Mouse (Mus musculus): Measurements from ENCODE around the gene St6galnac5.

St6galnac5 gene

DNA sequence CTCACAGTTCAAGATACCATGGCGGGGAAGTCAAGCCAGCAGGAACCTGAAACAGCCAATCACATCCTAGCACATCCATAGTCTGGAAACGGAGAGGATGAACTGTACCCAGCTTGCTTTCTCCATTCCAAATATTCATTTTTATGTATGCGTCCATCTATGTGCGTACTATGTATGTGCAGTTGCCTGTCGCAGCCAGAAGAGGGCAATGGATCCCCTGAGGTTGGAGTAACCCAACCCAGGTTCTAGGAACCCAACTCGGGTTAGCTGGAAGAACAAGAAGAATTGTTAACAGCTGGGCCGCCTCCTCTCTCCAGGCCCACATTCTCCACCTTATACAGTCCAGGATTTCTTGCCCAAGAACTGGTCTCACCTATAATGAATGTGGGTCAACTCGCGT lies 31.1 kb downstream of the St6galnac5 start:
- in situ Hi-C loops (cut with MboI, MseI) = no loop called here

DNA sequence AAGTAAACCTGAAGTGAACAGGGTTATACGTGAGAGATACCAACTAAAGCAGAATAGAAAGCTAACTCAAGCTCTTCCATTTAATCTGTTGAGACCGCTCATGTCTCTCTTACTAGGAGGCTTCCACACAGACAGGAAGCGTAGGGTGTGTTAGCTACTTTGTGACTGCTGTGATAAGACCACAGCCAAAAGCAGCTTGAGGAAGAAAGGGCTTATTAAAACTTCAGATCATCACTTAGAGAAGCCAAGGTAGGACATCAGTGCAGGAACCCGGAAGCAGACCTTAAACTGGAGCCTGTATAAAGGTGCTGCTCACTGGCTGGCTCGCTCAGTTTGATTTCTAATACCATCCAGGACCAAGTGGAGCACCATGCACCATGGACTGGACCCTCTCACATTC lies 31.7 kb downstream of the St6galnac5 start:
- in situ Hi-C loops (cut with MboI, MseI) = no loop called here

DNA sequence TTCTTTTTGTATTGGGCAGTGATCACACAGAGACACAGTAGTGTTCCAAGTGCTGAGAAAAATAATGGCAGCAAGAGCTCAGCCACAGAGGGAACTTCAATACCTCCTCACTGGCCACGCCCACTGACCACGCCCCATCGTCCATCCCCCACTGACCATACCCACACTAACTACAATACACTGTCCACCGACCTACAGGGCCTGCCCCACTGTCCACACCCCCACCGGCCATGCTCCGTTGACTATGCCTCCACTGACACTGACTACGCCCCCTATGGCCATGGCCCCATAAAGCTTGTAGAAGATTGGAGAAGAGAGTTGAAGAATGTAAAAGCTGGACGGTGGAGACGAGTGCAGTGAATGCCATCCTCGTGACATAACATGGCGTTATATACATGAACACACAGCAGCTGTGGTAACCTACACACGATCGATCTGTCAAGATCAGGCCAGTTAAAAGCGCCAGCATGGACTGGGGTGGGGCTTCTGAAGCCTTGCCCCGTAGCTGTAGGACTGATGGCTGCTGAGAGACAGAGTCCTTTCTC lies 32.7 kb downstream of the St6galnac5 start:
- in situ Hi-C loops (cut with MboI, MseI) = no loop called here

DNA sequence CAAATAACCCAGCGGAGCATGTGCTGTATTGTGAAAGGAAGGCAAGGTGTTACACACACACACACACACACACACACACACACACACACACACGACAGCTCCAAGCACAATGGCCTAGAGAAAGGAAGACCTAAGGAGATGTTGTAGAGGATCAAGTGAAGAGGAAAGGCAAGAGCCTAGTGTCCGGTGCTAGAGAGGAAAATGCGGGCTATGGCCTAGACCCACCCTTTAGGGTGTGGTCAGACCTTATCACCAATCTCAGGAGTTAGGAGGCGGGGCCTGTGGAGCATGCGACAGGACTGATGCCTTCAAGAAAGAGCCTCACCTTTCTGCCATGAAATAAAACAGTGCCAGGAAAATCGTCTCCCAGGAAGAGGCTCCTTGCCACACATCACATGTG lies 33.5 kb downstream of the St6galnac5 start:
- in situ Hi-C loops (cut with MboI, MseI) = no loop called here

DNA sequence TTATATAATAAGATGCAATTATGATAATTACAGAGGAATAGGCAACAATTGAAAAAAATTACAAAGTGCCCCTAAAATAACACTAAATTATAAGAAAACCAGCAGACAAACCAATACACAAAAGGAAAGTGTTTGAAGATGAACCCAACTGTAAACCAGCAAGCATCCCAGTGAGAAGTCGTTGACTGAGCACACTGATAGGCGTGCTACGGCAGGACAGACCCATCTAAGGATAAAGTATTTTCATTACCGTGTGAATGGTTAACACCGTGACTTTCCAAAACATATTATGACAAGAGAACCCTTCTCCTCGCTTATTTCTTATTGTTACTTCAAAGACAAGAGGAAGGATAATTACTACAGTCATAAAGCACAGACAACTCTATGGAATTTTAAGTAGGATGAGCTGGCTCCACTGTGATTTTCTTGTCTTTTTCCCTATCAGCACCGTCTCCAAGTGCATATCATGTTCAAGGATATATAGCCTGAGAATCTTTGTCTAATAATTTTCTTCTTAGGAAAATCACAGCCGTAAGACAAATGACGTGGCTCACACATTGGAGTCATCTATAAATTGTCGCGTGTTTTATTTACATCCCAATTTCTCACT lies 34.9 kb downstream of the St6galnac5 start:
- in situ Hi-C loops (cut with MboI, MseI) = no loop called here

DNA sequence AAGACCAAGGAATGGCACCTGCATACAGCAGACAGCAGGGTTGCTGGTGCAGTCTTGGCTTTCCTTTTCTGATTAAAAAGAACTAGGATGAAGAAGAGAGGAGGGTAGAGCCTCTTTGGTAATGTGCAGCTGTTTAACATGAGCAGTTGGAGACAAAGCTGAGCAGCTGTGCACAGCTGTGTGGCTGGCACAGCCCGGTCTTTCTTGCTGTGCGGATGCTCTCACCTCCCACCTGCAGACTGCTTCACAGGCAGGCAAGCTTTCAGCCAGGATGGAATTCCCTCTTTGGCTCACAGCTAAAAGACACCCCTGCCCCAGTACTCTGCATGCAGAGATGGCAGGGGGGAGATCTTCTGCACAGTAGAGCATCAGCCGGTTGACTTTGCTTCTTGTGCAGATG lies 37.3 kb downstream of the St6galnac5 start:
- in situ Hi-C loops (cut with MboI, MseI) = no loop called here

DNA sequence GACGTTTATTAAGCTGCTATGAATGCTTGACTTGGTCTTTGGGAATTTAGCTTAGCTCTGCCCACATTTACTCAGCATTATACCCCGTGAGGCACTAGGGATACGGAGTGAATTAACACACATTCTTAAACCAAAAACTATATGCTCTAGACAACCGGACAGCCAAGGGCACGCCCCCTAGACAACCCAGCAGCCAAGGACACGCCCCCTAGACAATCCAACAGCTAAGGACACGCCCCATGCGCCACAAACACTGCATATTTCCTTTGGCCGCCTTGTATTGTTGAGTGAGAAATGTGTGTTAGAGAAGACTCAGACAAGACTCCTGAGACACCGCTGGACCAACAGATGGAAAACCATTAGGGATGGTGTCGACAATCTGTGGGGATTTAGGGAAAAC lies 39.1 kb downstream of the St6galnac5 start:
- in situ Hi-C loops (cut with MboI, MseI) = no loop called here

DNA sequence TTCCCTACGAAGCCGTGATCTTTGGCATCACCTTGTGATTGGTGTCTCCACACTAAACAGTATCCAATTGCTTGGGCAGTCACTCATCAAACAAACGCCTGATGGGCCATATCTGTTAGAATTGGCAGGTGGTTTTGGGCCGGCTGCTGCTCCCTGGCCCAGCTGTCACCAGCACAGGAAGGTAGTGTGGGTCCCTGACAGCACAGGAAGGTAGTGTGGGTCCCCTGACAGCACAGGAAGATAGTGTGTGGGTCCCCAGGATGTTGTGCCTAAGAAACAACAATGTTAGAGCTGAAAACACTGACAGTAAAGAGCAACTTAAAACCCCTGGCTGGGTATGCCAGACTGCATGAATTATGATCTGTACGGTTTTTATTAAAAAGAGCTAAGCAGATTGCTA lies 40.4 kb downstream of the St6galnac5 start:
- in situ Hi-C loops (cut with MboI, MseI) = no loop called here

DNA sequence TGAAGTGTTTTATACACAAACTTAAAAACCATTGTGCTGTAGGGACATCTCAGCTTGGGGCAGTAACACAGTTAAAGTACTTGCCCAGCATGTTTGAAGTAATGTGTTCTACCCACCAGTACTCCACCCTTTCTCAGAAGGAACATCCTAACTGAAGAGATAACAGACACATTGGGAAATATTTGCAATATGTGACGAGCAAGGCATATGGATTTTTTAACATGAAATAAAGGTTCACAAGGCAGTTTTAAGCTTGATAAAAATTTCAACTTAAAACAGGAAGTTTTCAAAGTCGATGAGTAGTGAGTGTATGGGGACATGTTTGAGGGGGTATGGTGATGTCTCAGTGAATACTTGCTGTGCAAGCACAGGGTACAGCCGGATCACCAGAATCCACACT lies 45.7 kb downstream of the St6galnac5 start:
- in situ Hi-C loops (cut with MboI, MseI) = no loop called here

DNA sequence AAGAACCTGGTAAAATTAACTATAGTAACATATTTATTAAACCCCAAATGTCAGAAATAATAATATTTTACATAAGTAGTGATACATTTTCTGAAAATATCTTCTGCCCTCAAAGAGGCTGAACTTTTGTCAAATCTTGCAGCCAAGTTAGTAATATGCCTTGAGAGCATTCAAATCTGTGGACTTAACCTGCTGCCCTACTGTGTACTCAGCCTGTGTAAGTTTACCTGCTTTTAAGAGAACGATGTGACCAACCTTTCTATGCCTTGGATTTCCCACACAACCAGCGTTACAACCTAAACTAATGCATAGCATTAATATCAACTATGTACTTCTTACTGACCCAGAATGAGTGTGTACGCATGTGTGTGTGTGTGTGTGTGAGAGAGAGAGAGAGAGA lies 48.3 kb downstream of the St6galnac5 start:
- in situ Hi-C loops (cut with MboI, MseI) = no loop called here

DNA sequence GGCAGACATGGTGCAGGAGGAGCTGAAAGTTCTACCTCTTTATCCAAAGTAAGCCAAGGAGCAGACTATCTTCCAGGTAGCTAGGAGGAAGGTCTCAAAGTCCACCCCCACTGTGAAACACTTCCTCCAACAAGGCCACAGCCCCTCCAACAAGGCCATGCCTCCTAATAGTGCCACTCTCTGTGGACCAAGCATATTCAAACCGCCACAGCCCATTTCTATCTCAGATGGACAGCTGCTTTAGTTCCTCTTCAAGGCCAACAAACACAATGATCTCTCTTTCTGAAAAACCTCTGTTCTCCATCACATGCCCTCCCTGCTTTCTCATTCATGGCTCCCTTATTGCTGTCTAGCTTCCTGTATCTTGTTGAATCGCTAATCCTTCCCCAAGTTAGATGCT lies 49.5 kb downstream of the St6galnac5 start:
- in situ Hi-C loops (cut with MboI, MseI) = no loop called here

DNA sequence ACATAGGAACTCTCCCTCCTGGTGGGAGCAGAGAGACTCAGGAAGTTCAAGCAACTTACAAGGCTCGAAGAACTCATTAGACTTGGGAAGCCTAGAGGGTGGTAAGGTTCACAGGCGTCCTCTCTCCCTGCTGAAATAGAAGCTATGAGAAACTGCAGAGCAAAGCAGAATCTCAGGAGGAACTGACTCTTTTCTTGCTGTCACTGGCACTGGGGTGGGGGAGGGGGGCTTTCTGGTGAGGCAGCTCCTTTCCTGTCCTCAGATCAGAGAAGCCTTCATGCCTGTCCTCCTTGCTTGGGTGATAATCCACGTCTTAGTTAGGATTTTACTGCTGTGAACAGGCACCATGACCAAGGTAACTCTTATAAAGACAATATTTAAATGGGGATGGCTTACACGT lies 50.0 kb downstream of the St6galnac5 start:
- in situ Hi-C loops (cut with MboI, MseI) = no loop called here

DNA sequence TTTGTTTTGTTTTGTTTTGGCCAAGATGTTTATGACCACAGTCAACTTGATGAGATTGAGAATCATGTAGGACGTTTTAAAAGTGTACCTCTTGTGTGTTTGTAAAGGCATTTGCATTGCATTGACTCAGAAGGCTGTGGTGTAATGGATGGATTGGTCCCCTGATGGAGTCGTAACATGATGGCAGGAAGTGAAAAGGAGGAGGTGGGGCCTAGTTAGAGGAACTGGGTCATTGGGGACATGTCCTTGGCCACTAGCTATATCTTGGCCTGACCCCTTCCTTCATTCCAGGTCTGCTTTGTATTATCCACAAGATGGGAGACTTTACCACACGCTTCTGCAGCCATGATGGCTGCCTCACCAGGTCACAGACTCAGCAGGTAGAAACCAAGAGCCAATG lies 50.7 kb downstream of the St6galnac5 start:
- in situ Hi-C loops (cut with MboI, MseI) = no loop called here

DNA sequence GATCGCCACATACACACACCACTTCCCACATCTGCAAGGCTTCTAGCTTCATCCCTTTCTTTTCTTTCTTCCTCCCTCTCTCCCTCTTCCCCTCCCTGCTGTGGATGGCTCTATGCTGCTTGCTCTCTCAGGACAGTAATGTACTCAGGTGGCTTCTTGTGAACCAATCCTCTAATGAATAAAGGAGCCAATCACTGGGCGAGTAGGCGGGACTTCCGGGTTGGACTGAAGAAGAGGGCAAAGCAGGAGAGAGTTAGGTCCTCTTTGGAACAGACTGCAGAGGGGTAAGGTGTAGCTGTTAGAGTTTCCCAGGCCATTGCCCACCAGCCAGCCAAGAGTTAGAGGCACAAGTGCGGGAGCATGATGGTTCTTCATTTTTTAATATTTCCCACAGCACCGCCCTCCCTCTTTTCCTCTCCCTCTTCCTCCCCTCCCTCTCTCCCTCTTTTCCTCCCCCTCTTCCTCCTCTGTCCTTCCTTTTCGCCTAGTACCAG lies 52.2 kb downstream of the St6galnac5 start:
- in situ Hi-C loops (cut with MboI, MseI) = no loop called here

DNA sequence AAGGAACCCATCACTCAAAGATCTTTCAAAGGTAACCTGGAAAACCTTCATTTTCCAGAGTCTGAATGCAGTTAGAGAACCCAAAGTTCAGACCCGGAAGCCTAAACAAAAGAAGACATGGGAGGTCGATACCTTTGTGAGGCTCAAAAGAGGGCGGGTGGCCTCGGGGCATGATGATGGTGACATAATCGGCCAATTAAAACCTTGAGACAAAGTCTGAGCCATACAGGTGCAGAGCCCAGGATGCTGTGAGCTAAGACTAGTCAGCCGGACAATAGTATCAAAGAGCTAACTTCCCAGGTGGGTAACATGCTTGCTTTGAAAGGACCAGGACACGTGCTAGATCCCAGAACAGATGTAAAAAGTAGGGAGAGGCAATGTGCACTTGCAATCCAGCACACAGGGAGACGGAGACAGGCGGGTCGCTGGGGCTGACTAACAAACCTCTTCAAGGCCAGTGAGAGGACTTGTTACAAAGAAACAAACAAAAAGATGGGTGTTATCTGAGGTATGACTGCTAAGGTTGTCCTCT lies 52.7 kb downstream of the St6galnac5 start:
- in situ Hi-C loops (cut with MboI, MseI) = no loop called here

DNA sequence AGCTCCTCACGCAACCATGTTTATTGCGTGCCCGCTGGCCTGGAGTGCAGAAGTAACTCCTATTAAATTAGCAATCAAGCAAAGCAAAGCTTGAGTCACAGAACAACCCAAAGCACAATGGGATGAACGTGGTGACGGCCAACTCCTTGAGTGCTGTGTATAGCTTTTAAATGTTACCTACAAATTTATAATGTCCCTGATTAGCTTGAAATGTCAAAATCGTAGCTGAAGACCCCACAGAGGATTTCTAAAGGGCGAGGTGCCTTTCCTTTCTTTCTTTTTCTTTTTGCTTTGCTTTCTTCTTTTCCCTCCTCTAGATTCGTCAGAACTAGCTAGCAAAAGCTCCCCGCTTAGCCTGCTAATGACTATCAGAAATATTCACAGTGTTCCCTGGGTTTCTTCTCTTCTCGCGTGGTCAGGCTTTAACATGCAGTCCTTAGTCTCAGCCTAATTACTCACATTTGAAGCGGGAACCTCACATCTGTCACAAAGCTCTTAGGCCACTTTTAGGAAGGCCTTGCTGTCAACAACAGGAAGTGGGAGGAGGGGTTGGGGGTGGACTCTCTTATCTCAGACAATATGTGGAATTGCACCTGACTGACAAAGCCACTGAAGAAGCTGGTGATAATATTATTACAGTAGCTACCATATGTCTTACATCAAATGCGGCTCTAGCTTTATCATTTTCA lies 53.6 kb downstream of the St6galnac5 start:
- in situ Hi-C loops (cut with MboI, MseI) = no loop called here

DNA sequence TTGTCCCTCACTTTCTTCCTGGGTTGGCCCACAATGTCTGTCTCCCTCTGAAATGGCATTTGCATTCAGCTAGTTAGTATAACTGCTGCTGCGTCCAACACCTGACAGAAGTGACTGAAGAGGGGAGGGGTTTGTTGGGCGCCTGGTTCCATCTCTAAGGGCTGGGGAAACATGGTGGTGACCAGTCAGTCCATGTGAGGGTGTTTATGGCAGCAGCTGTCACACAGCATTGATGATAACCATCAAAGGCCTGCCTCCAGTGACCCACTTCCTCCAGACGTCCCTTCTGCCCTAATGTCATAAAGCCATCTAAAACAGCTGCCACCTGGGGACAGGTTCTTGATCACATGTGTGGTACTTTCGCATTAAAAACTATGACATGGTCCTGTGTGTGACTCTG lies 55.9 kb downstream of the St6galnac5 start:
- in situ Hi-C loops (cut with MboI, MseI) = no loop called here

DNA sequence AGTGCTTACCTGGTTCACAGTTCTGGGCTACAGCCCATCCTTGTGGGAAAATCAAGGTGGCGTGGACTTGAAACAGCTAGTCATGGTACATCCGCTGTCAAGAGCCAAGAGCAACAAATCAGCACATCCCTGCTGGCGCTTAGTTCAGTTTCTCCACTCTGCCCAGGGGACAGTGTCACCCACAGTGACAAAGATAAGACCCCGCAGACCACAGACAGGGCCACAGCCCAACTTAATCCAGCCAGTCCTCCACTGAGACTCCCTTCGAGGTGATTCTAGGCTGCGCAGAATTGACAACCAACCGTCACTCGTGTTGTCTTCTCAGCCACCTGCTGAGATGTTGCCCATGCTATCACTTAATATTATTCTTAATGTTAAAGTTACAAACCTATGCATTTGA lies 56.7 kb downstream of the St6galnac5 start:
- in situ Hi-C loops (cut with MboI, MseI) = no loop called here

DNA sequence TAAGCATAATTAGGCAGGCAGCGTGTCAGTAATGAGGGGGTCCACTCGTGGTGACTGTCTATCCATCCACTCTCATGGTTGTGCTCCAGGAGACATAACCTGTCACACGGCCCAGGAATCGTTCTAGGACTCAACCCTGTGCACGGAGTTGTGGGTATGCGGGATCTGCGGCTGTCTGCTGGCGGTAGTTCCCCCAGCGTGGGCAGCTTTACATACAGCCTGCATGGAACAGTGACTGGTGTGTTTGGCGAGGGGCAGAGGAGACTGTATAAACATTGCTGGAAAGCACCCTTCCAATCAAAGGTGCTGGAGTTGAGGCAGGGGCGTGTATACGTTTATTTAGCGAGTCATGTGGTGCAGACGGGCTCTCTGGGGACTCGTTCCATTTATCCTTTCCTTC lies 58.5 kb downstream of the St6galnac5 start:
- in situ Hi-C loops (cut with MboI, MseI) = no loop called here

DNA sequence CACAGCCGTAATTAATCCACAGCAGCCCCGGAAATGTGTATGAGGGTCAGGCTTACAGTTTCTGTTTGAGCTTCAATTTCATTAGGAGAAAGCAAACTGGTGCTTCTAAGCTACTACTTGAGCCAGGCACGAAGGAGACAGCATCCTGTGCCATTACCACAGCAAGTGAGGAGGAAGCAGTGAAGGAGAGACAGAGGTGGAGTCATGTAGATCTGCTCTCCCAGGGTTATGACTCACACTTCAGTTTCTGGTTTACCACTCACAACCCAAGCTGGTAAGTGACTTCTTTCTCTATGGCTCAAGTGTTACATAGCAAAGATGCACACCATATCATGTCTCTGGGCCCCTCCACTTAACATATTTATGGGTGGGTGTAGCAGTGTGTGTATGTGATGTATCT lies 61.7 kb downstream of the St6galnac5 start:
- in situ Hi-C loops (cut with MboI, MseI) = no loop called here

DNA sequence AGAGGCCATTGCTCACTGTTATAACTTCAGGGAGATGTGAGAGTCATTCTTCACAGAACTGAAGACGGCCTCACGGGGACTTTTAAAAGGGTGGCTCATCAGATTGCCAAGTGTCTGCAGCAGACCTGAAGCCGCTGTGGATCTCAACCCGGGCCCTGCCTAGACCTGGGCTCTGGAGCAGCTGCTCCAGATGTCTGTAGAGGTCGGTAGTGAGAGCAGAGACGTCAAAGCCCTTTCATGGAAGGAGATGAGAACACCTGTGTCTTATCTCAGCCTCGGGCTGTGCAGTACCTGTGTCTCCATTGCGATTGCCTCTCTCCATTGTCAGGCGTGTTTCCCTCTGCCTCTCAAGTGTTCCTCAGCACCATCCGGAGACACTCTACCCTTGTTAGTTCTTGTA lies 62.9 kb downstream of the St6galnac5 start:
- in situ Hi-C loops (cut with MboI, MseI) = no loop called here

DNA sequence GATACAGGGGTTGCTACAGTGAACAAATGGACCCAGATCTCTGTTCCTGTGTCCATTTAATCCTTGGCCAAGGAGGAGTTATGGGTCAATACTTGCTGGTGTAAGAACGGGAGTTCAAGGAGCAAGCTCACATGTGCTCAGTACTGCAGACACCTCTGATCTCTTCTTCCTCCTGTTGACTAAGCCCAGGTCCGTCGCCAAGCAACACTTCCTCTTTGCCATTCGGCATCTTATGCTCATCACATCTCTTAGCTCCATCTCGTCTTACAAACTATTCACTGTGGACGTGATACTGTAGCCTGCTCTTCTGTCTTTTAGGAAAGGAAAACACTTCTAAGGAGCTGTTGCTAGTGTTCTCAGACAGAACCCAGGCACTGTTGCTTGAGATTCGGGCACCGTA lies 64.5 kb downstream of the St6galnac5 start:
- in situ Hi-C loops (cut with MboI, MseI) = no loop called here

DNA sequence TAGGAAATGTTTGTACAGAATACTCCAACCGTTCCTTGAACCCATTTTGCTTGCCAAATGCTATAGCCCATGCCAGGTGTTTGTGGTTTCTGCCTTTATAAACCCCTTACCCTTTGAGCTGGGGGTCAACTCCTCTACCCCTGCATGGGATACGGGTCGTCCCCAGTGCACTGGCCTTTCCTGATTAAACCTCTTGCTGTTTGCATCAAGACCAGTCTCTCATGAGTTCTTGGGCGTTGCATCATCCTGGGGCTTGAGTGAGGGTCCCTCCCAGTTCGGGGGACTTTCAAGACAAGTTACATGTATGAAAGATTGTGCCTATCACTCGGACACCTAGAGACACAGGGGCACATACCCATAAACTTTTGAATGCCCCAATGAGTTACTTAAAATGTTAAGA lies 67.7 kb downstream of the St6galnac5 start:
- in situ Hi-C loops (cut with MboI, MseI) = no loop called here

Measured in regulatory T cell (primary cell).